Mouse (Mus musculus): ENCODE data around the gene Cd2ap.
A peak's percentile ranks its signal among the peaks of the same experiment; 100 is the strongest.
"Not testable (repeated sequence)": the region's sequence is repeated elsewhere in the genome, so short reads cannot be mapped to it uniquely, and the experiment has no call there.

Cd2ap gene

DNA sequence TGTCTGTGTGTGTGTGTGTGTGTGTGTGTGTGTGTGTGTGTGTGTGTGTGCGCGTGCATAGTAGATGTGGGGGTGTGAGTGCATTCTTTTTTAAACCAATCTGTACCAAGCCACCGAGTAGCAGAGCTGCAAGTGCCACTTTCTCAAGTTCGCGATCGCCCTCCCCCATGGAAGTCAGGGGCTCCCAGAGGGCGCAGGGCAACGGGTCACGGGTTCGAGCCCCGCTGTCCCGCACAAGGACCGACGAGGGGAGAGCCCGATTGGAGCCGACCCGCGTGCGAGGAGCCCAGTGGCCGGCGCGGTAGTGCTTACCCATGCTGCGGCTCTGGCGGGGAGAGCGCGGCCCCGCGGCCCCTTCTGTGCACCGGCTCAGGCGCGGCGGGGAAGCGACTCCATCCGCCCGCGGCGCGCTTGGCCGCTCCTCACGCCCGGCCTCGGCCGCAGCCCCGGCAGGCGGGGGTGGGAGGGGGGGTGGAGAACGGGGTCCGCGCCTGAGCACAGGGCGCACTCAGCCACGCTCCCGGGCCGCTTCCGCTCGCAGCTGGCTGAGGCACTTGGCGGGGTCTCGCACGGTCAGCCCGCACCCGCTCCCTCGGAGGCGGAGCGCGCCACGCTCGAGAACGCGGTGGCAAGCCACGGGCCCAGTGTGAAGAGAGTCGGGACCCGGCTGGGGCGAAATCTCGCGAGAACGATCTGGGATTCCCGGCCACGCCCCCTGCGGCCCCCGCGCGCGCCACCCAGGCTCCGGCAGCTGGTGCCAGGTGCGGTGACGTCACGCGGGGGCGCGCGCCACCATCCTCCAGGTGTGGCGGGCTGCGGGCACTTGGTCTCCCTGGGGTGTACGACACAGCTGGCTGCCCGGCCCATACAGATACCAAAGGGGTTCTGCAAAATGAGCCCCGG is at the start of gene Cd2ap:
TSS of gene Cd2ap (minus strand) at position 665 of the 903 bp plus-strand sequence.
- peak; percentile 83 for DNase-seq (ENCODE audit: low read depth)

- DNase-seq (ENCODE audit: low read depth): no peak
These were observed 48.3 kb upstream of the Cd2ap start for GRCm38 (mm10) chr17:42924731-42925130.

DNA sequence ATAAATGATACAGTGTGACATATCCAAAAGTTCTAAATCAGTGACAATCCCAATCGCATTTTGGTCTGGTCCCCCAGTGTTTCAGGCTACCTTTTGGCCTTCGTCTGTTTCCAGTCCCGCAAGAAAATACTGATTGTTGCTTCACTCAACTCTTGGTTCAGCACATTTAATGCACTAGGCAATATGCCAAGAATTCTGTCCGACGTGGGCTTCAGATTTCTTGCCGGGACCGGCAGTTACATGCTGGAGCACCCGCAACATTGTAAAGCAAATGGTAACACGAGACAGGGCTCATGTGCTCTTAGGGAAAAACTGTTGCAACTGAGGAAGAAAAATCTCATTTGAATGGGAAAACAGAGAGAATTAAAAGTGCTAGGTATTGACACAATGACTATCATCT is 42.3 kb upstream of the Cd2ap start:
- DNase-seq (ENCODE audit: low read depth): no peak

DNA sequence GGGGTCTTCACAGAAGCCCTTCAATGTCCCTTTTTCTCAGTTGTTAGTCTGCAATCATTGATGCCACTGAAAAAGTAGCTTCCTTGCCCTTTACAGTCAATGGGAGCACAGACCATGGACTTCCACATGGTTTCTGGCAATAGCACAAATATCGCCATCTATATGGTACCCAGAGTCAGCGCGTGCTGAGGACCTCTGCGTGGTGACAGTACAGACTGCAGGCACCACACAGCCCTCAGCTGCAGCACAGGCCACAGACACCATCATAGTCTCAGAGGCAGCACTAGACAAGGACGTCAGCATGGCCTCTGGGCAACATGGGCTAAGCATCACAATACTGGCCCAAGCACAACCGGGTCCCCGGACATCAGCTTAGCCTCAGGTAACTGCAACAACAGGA is 38.3 kb upstream of the Cd2ap start:
- DNase-seq (ENCODE audit: low read depth): no peak

GRCm38 (mm10) chr17:42912193-42912592 is 35.7 kb upstream of the Cd2ap start:
- DNase-seq (ENCODE audit: low read depth): no peak

GRCm38 (mm10) chr17:42910476-42910875 is 34.0 kb upstream of the Cd2ap start:
- no peak for DNase-seq (ENCODE audit: low read depth)

DNA sequence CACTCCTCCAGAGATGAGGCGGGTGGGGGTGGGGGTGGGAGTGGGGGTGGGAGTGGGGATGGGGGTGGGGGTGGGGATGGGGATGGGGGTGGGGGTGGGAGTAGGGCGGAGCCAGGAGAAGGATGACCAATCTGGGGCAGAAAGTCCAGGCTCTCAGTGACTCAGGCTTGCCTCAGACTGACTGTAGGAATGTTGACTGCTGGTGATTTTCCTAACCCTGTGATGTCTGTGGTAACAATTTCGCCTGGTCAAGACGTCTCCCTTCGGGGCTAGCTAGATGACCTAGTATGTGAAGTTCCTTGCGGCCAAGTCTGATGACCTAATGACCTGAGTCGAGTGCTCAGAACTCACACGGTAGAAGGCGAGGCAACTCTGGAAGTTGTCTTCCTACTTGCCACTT is 32.9 kb upstream of the Cd2ap start:
- no peak for DNase-seq (ENCODE audit: low read depth)

GRCm38 (mm10) chr17:42908744-42909370 is 32.4 kb upstream of the Cd2ap start:
- no peak for DNase-seq (ENCODE audit: low read depth)

DNA sequence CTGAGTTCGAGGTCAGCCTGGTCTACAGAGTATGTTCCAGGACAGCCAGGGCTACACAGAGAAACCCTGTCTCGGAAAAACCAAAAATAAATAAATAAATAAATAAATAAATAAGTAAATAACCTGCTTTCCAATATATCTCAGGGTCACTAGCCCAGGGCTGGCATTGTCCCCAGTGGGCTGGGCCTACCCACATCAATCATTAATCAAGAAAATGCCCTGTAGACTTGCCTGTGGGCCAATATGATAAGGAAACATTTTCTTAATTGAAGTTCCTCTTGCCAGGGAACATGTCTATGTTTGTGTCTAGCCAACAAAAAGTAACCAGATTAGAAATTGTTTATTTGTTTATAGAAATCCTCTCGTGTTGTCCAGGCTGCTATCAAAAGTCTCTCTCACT is 31.7 kb upstream of the Cd2ap start:
- DNase-seq (ENCODE audit: low read depth): no peak

DNA sequence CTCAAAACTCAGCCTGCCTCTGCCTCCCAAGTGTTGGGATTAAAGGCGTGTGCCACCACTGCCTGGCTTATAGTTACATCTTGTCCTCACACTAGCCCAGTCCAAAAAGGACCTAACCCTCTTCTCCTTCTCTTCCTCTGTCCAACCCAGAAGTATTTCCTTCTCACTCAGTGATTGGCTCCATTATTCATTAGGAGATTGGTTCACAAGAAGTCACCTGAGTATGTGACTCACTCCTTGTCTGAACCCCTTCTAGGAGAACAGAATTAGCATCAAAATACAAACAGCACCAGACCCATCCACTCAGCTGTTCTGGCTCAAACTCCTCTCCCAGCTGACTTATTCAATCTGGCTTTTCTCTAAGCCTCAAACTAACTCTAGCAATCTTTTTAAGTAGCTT is 30.0 kb upstream of the Cd2ap start:
- not testable (repeated sequence) for DNase-seq (ENCODE audit: low read depth)

GRCm38 (mm10) chr17:42905919-42906318 is 29.5 kb upstream of the Cd2ap start:
- DNase-seq (ENCODE audit: low read depth): no peak

GRCm38 (mm10) chr17:42900795-42901194 is 24.3 kb upstream of the Cd2ap start:
- no peak for DNase-seq (ENCODE audit: low read depth)

DNA sequence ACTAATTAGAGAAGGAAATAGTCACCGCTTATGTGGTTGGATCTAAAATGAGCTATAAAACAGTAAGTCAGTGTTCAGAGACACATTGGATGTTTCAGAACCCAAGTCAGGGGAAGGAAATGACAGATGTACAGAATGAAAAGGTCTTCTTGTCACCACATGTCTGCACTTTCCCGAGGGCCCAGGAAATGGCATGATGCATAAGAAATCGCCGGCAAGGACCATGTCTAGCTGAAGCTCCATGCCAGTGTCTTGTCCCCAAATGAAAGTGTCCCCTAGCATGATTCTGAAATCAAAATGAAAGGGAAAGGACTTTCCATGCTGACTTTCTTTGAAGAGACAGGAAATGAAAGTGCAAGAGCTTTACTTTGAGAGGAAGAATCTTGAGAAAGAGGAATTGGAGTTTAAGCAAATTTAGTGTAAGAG is 10.8 kb upstream of the Cd2ap start:
- DNase-seq (ENCODE audit: low read depth): no peak

DNA sequence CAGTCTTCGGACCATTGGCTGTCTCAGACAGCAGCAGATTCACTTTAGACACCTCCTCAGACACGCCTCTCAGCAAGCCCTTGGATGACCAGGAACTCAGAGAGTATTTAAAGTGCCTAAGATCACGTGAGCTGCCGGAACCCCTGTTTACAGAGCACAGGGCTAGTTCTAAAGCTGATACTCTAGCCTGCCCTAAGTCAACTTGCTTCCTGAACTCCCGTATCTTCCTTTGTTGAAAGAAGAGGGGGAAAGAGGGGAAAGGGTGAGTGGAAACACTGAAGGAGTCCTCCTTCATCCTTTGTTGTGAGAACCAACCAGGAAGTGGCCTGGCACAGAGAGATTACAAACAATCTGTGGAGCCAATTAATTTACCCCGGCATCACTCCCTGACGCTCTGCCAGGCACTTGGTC is 8.6 kb upstream of the Cd2ap start:
- no peak for DNase-seq (ENCODE audit: low read depth)

- no peak for DNase-seq (ENCODE audit: low read depth)
These were observed 7.9 kb upstream of the Cd2ap start for GRCm38 (mm10) chr17:42884382-42884781.

GRCm38 (mm10) chr17:42883769-42884168 is 7.3 kb upstream of the Cd2ap start:
- no peak for DNase-seq (ENCODE audit: low read depth)

GRCm38 (mm10) chr17:42883315-42883714 is 6.8 kb upstream of the Cd2ap start:
- DNase-seq (ENCODE audit: low read depth): no peak

DNA sequence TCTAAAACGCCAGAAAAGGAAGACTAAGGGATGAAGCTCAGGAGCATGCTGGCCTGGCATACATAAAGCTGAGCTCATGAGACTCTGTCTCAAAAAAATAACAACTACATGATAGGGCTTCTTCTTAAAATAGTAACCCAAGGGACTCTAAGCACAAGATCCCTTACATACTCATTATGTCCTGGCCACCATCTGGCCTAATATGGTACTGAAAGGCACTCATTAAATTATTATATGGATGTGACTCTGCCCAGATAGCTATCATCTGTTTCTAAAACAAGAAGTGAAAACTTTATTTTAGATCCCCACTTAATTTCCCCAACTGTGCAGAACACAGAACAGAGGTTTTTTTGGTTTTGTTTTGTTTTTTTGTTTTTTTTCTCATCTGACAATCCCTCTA is 6.4 kb upstream of the Cd2ap start:
- DNase-seq (ENCODE audit: low read depth): no peak

GRCm38 (mm10) chr17:42876904-42877425 is 500 bp upstream of the Cd2ap start:
- no peak for DNase-seq (ENCODE audit: low read depth)

GRCm38 (mm10) chr17:42875571-42876000 is 879 bp downstream of the Cd2ap start:
- no peak for DNase-seq (ENCODE audit: low read depth)

GRCm38 (mm10) chr17:42875015-42875414 is 1.4 kb downstream of the Cd2ap start:
- no peak for DNase-seq (ENCODE audit: low read depth)

GRCm38 (mm10) chr17:42870465-42870864 is 6.0 kb downstream of the Cd2ap start:
- DNase-seq (ENCODE audit: low read depth): no peak

DNA sequence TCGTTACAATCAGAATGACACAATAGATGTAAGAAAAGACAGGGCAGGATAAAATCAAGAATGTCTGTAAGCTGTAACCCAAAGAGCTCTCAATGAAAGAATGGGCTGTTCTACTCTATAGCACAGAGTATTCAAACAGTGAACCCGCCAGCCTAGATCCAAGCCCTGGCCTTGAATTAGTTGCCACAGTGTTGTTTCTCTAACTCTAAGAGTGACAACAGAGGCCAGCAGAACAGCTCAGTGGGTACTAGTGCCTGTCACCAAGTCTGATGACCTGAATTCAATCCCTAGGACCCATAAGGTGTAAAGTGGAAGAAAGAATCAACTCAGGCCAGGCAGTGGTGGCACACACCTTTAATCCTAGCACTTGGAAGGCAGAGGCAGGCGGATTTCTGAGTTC is 13.3 kb downstream of the Cd2ap start:
- no peak for DNase-seq (ENCODE audit: low read depth)

Data from c-Kit-positive CD71-positive TER-119-negative erythroid progenitor cells, embryonic 14.5 days (primary cell).